Mouse (Mus musculus) testis, adult 2 months (tissue): ENCODE data around the gene Cubn.
A peak's percentile ranks its signal among the peaks of the same experiment; 100 is the strongest.

Experiments
- CTCF ChIP-seq: fragments of 200-500 bp; IDR thresholded peaks from 2 replicates; pipeline ENCODE4 v1.5.1; 2012; ENCODE audit warnings: low read depth, mild to moderate bottlenecking, inconsistent platforms, low read length, moderate library complexity; ENCODE audit not compliant: control insufficient read depth, insufficient read depth, insufficient replicate concordance
- POLR2A ChIP-seq: fragments of 200-500 bp; IDR thresholded peaks from 2 replicates; pipeline ENCODE4 v1.6.1; 2012; ENCODE audit warnings: low read depth, mild to moderate bottlenecking, inconsistent platforms, low read length, moderate library complexity; ENCODE audit not compliant: control insufficient read depth

GRCm38 (mm10) chr2:13275874-13276273 is 215.7 kb downstream of the Cubn start:
- TF ChIP-seq POLR2A (no peak), CTCF (peak; percentile 86)
